Mouse (Mus musculus): ENCODE data around the gene Ap1b1.
"Not testable (repeated sequence)": the region's sequence is repeated elsewhere in the genome, so short reads cannot be mapped to it uniquely, and the experiment has no call there.

The Ap1b1 gene

GRCm38 (mm10) chr11:5062326-5062725 is 75.7 kb downstream of the Ap1b1 start:
- DNase-seq (ENCODE audit: low spot score in 2 of 2): no peak

GRCm38 (mm10) chr11:5062860-5063505 is 76.4 kb downstream of the Ap1b1 start:
- DNase-seq (ENCODE audit: low spot score in 2 of 2): peak in 1 of 2 experiments; percentile 26

GRCm38 (mm10) chr11:5063561-5064281 is 77.1 kb downstream of the Ap1b1 start:
- no peak for DNase-seq (ENCODE audit: low spot score in 2 of 2)

- no peak for DNase-seq (ENCODE audit: low spot score in 2 of 2)
Measured at GRCm38 (mm10) chr11:5064282-5065055, 77.8 kb downstream of the Ap1b1 start.

DNA sequence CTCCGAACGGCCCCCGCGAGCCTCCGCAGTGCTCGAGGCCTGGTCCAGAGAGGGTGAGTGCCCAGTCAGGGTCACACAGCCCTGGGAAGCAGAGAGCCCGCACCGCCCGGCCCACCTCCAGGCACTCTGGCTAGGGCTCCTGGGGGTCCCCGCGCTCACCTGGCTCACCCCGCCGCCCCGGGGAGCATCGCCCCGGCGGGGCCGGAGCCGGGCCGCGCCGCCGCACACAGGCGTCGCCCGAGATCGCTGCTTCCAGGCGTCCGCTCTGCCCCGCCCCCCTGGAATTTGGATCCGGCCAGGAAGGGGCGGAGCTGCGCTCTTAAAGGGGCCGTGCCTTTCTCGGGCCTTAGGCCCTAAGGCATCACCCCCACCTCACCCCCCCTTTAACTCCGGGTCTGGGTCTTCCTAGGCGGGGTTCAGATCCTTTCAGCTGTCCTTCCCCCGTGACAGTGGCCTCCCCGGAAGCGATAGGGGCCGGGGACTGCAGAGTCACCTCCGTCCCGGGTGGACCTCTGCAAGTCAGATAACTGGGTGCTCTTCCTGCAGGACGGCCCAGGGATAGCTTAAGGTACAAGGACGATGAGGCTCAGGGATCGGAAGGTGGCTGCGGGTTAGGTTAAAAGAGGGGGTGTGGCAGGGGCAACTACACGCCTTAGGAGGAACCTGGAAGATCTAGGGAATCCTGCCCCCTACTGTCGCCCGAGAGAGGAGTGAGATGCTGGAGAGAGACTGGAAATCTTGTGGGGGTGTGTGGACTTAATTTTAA is 78.6 kb downstream of the Ap1b1 start, which contains the start of gene Gas2l1:
Gas2l1 (minus strand) TSS at position 272 of the 766 bp plus-strand sequence.
- DNase-seq (ENCODE audit: low spot score in 2 of 2): peak; percentile 75 to 84

- DNase-seq (ENCODE audit: low spot score in 2 of 2): no peak
Measured at GRCm38 (mm10) chr11:5067063-5067462, 80.4 kb downstream of the Ap1b1 start.

DNA sequence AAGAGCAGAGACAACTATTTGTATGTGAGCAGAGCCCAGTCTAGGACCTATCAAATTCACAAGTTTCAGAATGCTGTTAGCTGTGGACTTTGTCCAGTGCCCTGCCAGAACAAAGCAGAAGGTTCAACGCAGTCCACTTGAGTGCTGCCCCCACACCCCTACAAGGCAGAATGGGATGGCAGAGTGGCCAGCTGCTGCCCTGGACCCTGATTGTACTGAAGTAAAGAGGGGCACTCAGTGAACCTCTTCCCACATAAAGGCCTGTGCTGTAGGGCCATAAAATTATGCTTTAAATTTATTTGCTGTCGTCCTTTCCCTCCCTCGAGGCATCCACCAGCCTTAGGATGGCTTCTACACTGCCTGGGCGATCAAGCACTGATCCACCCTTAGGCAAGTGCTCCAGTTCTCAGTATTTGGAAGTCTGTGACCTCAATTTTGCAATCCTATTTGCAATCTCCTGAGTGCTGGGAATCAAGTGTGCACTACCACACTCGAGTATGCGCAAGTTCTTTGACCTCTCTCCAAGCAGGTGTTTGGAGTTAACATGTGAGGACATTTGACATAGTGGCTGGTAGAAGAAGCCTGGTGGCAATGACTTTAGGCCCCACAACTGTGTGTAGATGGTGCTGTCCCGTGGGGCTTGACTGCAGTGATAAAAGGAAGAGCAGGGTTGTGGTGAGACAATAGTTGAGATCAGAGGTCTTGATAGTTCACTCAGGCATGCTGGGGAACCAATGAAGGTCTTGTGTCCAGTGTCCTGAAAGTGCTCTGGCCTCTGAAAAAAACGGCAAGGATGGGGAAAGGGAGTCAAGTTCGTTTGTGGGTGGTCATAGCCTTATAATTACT is 81.7 kb downstream of the Ap1b1 start:
- DNase-seq (ENCODE audit: low spot score in 2 of 2): no peak

GRCm38 (mm10) chr11:5074882-5075281 is 88.3 kb downstream of the Ap1b1 start:
- DNase-seq (ENCODE audit: low spot score in 2 of 2): no peak

GRCm38 (mm10) chr11:5075760-5076159 is 89.1 kb downstream of the Ap1b1 start:
- DNase-seq (ENCODE audit: low spot score in 2 of 2): no peak

DNA sequence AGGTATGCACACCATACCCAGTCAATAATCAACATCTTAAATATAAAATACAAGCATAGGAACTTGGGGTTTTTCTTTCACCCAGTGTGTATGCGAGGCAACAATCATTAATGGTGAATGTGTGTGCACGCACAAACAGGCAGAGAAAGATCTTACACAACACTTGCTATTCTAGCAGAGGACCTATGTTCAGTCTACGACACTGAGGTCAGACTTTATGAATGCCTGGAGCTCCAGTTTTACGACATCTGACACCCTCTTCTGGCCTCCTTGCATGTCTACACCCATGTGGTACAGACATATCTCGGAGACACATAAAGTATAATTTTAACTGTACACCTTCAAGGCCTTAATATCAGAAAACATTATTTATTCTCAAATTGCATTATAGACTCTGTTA is 90.2 kb downstream of the Ap1b1 start:
- not testable (repeated sequence) for DNase-seq (ENCODE audit: low spot score in 2 of 2)

DNA sequence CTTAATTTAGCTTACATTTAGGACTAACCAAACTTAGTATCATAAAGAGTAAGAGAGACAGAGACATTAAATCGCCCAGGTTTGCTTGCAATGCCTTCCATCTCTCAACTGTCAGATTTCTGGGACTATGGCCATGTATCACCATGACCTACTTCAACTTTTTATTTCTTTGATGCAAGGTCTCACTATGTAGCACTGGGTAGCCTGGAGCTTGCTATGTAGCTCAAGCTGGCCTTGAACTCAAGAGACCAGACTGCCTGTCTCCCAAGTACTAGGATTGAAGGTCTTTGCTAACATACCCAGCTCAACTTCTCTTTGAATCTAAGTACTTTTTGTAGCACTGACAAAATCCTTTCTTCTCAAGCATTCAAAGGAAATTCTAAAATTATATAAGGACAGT is 102.5 kb downstream of the Ap1b1 start:
- no peak for DNase-seq (ENCODE audit: low spot score in 2 of 2)

GRCm38 (mm10) chr11:5091706-5092105 is 105.1 kb downstream of the Ap1b1 start:
- DNase-seq (ENCODE audit: low spot score in 2 of 2): no peak
